Mouse (Mus musculus) midbrain, embryonic 16.5 days (tissue): ENCODE results near the gene Atg4d. TPM values are rescaled to one million over a fixed set of nuclear protein-coding genes. Genes with fewer than 3 reads are reported as not detected.
A peak's percentile ranks its signal among the peaks of the same experiment; 100 is the strongest.
"Not testable (repeated sequence)": the region's sequence is repeated elsewhere in the genome, so short reads cannot be mapped to it uniquely, and the experiment has no call there.

Experiments
- ATAC-seq: fragments of 200-750 bp; cut with Nextera tagmentation; 2 replicates; pipeline ENCODE4 v1.8.0; 2017; ENCODE audit warnings: moderate TSS enrichment
- H3K27ac ChIP-seq: fragments of 300-500 bp; sonication (generic); 2 replicates; pipeline ENCODE4 v1.5.1; 2014; ENCODE audit warnings: mild to moderate bottlenecking, low read length, mixed read lengths
- H3K27me3 ChIP-seq: fragments of 300-500 bp; sonication (generic); 2 replicates; pipeline ENCODE4 v1.6.1; 2014; ENCODE audit warnings: low read depth, low read length, mixed read lengths; ENCODE audit not compliant: control insufficient read depth, insufficient read depth
- H3K36me3 ChIP-seq: fragments of 300-500 bp; sonication (generic); 2 replicates; pipeline ENCODE4 v1.6.1; 2014; ENCODE audit warnings: mild to moderate bottlenecking, low read length, moderate library complexity, mixed read lengths; ENCODE audit not compliant: control insufficient read depth, insufficient read depth
- H3K4me1 ChIP-seq: fragments of 300-500 bp; sonication (generic); 2 replicates; pipeline ENCODE4 v1.6.1; 2014; ENCODE audit warnings: mild to moderate bottlenecking, low read length, mixed read lengths; ENCODE audit not compliant: control insufficient read depth, insufficient read depth
- H3K4me2 ChIP-seq: fragments of 300-500 bp; sonication (generic); 2 replicates; pipeline ENCODE4 v1.6.1; 2014; ENCODE audit warnings: mild to moderate bottlenecking, low read length, mixed read lengths
- H3K4me3 ChIP-seq: fragments of 300-500 bp; sonication (generic); 2 replicates; pipeline ENCODE4 v1.5.1; 2014; ENCODE audit warnings: low read depth, mild to moderate bottlenecking, low read length, moderate library complexity, mixed read lengths
- H3K9ac ChIP-seq: fragments of 300-500 bp; sonication (generic); 2 replicates; pipeline ENCODE4 v1.6.1; 2014; ENCODE audit warnings: low read depth, low read length, mixed read lengths
- H3K9me3 ChIP-seq: fragments of 300-500 bp; sonication (generic); replicated peaks from 2 replicates; pipeline ENCODE4 v1.6.1; 2014; ENCODE audit warnings: mild to moderate bottlenecking, low read length, mixed read lengths; ENCODE audit not compliant: control insufficient read depth, poor library complexity, severe bottlenecking
- WGBS: fragments of 180-500 bp; shearing (Covaris S2); extraction: QIAGEN DNeasy Blood & Tissue Kit; methylation state at CpG from one replicate; pipeline ENCODE4 v1.1.7; 2014; 5-methylcytosine and 5-hydroxymethylcytosine counted together
- polyA plus RNA-seq: library from polyadenylated mRNA; unstranded; fragments of >200 nt; fragmentation: Nextera tagmentation; extraction: Ambion mirVana; gene quantifications from 2 replicates; pipeline ENCODE4 v1.2.1, GENCODE M21; 2015

The Atg4d gene
- polyA plus RNA-seq, 1 experiment from 2014 or later = 43.0 TPM

- Histone ChIP-seq H3K4me3 (peak overlapping the region; percentile 93), H3K36me3 (peaks cover 6% of the 10 kb centered on the region; the same call in 1 of the 2 replicates), H3K27ac (peak overlapping the region; percentile 78), H3K9me3 (no peaks in the 10 kb centered on the region), H3K4me2 (peak overlapping the region; percentile 92), H3K9ac (peak overlapping the region; percentile 93), H3K27me3 (no peaks in the 10 kb centered on the region), H3K4me1 (peaks cover 18% of the 10 kb centered on the region)
- peak; percentile 21 for ATAC-seq
- WGBS = 18% methylated on average over 17 of the region's 17 CpGs
Observed at GRCm38 (mm10) chr9:21264272-21264999, 657 bp upstream of the Atg4d start.

DNA sequence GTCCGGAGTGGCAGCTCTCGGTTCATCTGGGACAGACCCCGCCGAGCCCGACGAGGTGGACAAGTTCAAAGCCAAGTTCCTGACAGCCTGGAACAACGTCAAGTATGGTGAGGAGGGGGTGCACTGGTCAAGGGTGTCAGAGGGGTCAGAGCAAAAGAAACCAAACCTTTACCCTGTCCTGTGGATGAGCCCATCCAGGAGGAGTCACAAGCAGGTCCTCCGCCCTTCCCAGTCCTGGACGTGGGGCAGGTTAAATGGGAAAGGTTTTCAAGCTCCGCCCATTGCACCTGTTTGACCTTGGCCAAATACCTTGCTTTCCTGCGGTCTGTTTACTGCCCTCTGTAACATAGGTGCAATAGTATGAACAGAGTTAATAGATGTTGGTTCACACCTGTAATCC, 518 bp downstream of the Atg4d start:
- Histone ChIP-seq H3K4me2 (peak overlapping the region; percentile 92), H3K4me3 (peak overlapping the region; percentile 93), H3K4me1 (peaks cover 18% of the 10 kb centered on the region), H3K27ac (peak overlapping the region; percentile 77), H3K9me3 (no peaks in the 10 kb centered on the region), H3K36me3 (peaks cover 7% of the 10 kb centered on the region; the same call in 1 of the 2 replicates), H3K9ac (peak overlapping the region; percentile 93), H3K27me3 (no peaks in the 10 kb centered on the region)
- WGBS = 7% methylated on average over 11 of the region's 11 CpGs
- no peak; the same call in 1 of the 2 replicates for ATAC-seq

DNA sequence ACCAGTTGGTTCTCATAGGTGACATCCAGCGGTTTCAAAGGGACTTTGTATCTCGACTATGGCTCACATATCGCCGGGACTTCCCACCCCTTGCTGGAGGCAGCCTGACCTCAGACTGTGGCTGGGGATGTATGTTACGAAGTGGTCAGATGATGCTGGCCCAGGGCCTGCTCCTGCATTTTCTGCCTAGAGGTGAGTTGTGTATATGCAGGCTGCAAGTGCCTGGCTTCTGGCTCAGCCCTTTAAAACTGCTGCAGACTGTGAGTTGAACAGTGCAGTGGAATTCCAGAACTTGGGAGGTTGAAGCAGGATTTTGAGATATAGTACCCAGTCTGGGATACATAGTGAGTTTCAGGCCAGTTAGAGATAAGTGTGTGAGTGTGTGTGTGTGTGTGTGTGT, 1.8 kb downstream of the Atg4d start:
- Histone ChIP-seq H3K9me3 (no peaks in the 10 kb centered on the region), H3K4me1 (peaks cover 18% of the 10 kb centered on the region), H3K4me2 (no peak overlapping the region; the same call in 1 of the 2 replicates), H3K27me3 (no peaks in the 10 kb centered on the region), H3K36me3 (peaks cover 19% of the 10 kb centered on the region; the same call in 1 of the 2 replicates), H3K4me3 (no peak overlapping the region), H3K9ac (no peak overlapping the region), H3K27ac (no peak overlapping the region)
- 90% methylated on average over 5 of the region's 5 CpGs for WGBS
- ATAC-seq = no peak

- Histone ChIP-seq H3K27me3 (no peaks in the 10 kb centered on the region), H3K9ac (no peak overlapping the region), H3K27ac (no peak overlapping the region), H3K9me3 (no peaks in the 10 kb centered on the region), H3K36me3 (peaks cover 33% of the 10 kb centered on the region; the same call in 1 of the 2 replicates), H3K4me1 (peaks cover 18% of the 10 kb centered on the region), H3K4me2 (no peak overlapping the region), H3K4me3 (no peak overlapping the region)
- no peak for ATAC-seq
- 93% methylated on average over 16 of the region's 16 CpGs for WGBS
Observed at GRCm38 (mm10) chr9:21268305-21268704, 3.2 kb downstream of the Atg4d start.

DNA sequence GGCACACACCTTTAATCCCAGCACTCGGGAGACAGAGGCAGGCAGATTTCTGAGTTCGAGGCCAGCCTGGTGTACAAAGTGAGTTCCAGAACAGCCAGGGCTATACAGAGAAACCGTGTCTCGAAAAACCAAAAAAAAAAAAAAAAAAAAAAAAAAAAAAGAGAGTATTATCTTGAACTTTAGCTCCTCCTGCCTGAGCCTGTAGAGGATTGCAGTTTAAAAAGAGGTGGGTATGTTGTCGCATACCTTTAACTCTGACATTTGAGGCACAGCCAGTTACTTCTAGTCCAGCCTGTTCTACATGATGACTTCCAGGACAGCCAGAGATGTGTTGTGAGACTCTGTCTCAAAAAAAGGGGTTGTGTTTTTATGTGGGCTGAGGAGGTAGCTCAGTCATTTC, 4.5 kb downstream of the Atg4d start:
- H3K36me3 ChIP-seq = peaks cover 44% of the 10 kb centered on the region
- not testable (repeated sequence) for H3K9ac ChIP-seq

DNA sequence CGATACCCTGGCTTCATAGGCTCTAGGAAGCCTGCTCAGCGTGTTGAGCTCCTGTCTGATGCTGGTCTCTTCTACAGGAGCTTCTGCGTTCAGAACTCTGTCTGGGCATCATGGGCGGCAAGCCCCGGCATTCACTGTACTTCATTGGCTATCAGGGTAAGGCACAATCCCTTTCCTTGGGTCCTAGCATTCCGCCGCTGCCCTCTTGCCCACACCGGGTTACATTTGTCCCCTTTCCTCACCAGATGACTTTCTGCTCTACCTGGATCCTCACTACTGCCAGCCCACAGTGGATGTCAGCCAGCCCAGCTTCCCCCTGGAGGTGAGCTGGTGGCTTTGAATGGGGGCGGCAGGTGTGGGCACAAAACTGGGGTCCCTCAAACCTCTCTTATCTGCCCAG, 7.3 kb downstream of the Atg4d start:
- Histone ChIP-seq H3K9ac (no peak overlapping the region), H3K4me1 (no peaks in the 10 kb centered on the region), H3K36me3 (peaks cover 47% of the 10 kb centered on the region), H3K4me3 (no peak overlapping the region), H3K27ac (no peak overlapping the region), H3K4me2 (no peak overlapping the region), H3K9me3 (no peaks in the 10 kb centered on the region), H3K27me3 (no peaks in the 10 kb centered on the region)
- no peak for ATAC-seq
- 97% methylated on average over 9 of the region's 9 CpGs for WGBS

More for the DNA sequence above, 4.5 kb downstream of the Atg4d start:
- H3K4me3 ChIP-seq, H3K4me2 ChIP-seq, H3K9me3 ChIP-seq, H3K27me3 ChIP-seq, H3K27ac ChIP-seq, ATAC-seq: not testable (repeated sequence)
- peaks cover 15% of the 10 kb centered on the region for H3K4me1 ChIP-seq
- 89% methylated on average over 5 of the region's 5 CpGs for WGBS

- Histone ChIP-seq H3K9ac (no peak overlapping the region), H3K9me3 (no peaks in the 10 kb centered on the region), H3K4me2 (no peak overlapping the region), H3K27me3 (no peaks in the 10 kb centered on the region), H3K4me1 (no peaks in the 10 kb centered on the region), H3K4me3 (no peak overlapping the region), H3K27ac (no peak overlapping the region), H3K36me3 (peaks cover 46% of the 10 kb centered on the region)
- ATAC-seq = no peak
- 90% methylated on average over 8 of the region's 8 CpGs for WGBS
Observed at GRCm38 (mm10) chr9:21273094-21273493, 8.0 kb downstream of the Atg4d start.

DNA sequence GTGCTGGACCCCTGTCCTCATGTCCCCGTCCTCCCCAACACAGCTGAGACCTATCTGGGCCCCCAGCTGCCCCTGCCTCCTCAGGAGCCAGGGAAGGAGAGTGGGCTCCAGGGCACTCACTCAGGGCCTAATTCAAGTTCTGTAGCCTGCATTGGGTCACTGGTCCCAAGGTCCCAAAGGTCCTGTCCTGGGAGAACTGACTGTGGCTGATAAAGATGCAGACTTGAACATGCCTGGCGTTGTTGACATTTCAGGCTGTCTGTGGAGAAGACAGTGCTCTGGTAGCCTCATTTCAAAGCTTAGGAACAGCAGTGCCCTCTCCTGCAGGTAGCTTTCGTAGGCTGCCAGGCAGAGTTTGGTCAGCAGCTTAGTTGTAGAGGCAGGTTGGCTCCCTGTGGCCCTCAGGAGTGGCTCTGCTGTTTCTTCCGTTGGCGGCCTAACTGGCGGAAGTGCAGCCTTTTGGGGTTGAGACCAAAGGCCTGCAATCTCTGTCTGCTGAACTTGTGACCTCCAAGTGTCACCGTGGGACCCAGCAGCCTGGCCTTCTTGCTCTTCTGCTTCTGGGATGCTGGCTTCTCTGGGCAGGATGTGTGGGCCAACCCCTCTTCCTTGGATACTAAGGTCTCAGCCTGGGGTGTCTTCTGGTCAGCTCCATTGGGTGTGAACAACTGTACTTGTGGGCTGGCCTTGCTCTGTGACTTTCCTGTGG, 8.6 kb downstream of the Atg4d start:
- H3K4me2 ChIP-seq = no peak overlapping the region
- WGBS = 88% methylated on average over 7 of the region's 7 CpGs
- no peak overlapping the region for H3K4me3 ChIP-seq
- H3K27ac ChIP-seq = no peak overlapping the region
- no peaks in the 10 kb centered on the region for H3K4me1 ChIP-seq
- H3K36me3 ChIP-seq = peaks cover 47% of the 10 kb centered on the region
- no peaks in the 10 kb centered on the region for H3K9me3 ChIP-seq
- ATAC-seq = no peak
- no peak overlapping the region for H3K9ac ChIP-seq
- no peaks in the 10 kb centered on the region for H3K27me3 ChIP-seq

DNA sequence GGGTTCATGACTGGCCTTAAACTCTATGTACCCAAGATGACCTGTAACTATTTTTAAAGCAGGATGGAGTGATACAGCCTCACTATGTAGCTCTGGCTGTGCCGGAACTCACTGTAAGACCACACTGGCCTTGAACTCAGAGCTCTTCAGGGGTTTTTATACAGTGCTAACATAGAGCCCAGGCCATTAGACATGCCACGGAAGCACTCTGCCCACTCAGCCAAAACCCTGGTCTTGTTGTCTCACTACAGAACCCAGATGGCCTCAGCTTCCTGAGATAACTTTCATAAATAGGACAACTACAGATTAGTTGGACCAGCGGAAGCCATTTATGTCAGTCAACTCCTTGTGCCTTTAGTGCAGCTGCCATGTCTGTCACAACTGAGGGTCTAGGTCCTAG, 9.2 kb downstream of the Atg4d start:
- Histone ChIP-seq H3K4me3 (no peak overlapping the region), H3K9me3 (no peaks in the 10 kb centered on the region), H3K36me3 (peaks cover 49% of the 10 kb centered on the region), H3K4me2 (no peak overlapping the region), H3K9ac (no peak overlapping the region), H3K4me1 (no peaks in the 10 kb centered on the region), H3K27ac (no peak overlapping the region), H3K27me3 (no peaks in the 10 kb centered on the region)
- 95% methylated on average over 3 of the region's 3 CpGs for WGBS
- ATAC-seq = no peak
